In genomic region chr5:137375627-137376026, GRCm38 (mm10) we compare ENCODE assay signal across 8 mouse cellular contexts. TPM values are rescaled to one million over a fixed set of nuclear protein-coding genes. Genes with fewer than 3 reads are reported as not detected.
DNase-seq lines count a peak whose midpoint lies in the region; ATAC-seq and TF ChIP-seq lines count a peak whose summit lies in the region.

No protein-coding gene starts in this region.

- no peaks in the 10 kb centered on the region for H3K9me3 ChIP-seq in heart, postnatal 0 days (replicated peaks; ENCODE audit: control insufficient read depth, low read length)
- no peaks in the 10 kb centered on the region for H3K9me3 ChIP-seq in limb, embryonic 13.5 days

- TF ChIP-seq CTCF in heart, postnatal 0 days (IDR thresholded peaks at IDR 0.05; ENCODE audit: low read depth): no peak

- 13% methylated on average over 2 of the region's 2 CpGs for WGBS in heart, postnatal 0 days
- 43% methylated on average over 2 of the region's 2 CpGs for WGBS in limb, embryonic 13.5 days

- no peak for TF ChIP-seq EP300 in heart, postnatal 0 days (IDR thresholded peaks at IDR 0.05; ENCODE audit: low read depth)

- no peak overlapping the region for H3K4me2 ChIP-seq in heart, postnatal 0 days (ENCODE audit: low read depth, low read length)
- no peak overlapping the region for H3K4me2 ChIP-seq in limb, embryonic 13.5 days (replicated peaks)

- peaks cover 11% of the 10 kb centered on the region for H3K4me1 ChIP-seq in heart, postnatal 0 days (ENCODE audit: control insufficient read depth, insufficient read depth)
- H3K4me1 ChIP-seq in limb, embryonic 13.5 days: peaks cover 18% of the 10 kb centered on the region

- no peaks in the 10 kb centered on the region for H3K27me3 ChIP-seq in heart, postnatal 0 days (ENCODE audit: control insufficient read depth, insufficient read depth, low read length)
- no peaks in the 10 kb centered on the region for H3K27me3 ChIP-seq in limb, embryonic 13.5 days

- peak; percentile 21 for DNase-seq in embryo, embryonic 11 days
- no peak for DNase-seq in embryo, embryonic 10 days (ENCODE audit: low spot score)
- DNase-seq in ZHBTc4 (ENCODE audit: low read depth, low spot score): peak; percentile 35
- peak; percentile 84 for DNase-seq in heart, postnatal 0 days (ENCODE audit: low spot score)
- no peak for DNase-seq in layer of hippocampus, postnatal 14 days (ENCODE audit: low spot score in 2 of 2)
- no peak for DNase-seq in urinary bladder, postnatal 25 days (ENCODE audit: low spot score)
- no peak for DNase-seq in layer of hippocampus, postnatal 25 days (ENCODE audit: extremely low spot score in 1 of 2, low spot score in 1 of 2)

- H3K36me3 ChIP-seq in heart, postnatal 0 days (replicated peaks; ENCODE audit: control insufficient read depth, insufficient read depth, low read length): peaks cover 39% of the 10 kb centered on the region
- peaks cover 53% of the 10 kb centered on the region for H3K36me3 ChIP-seq in limb, embryonic 13.5 days

- peak; percentile 76 for ATAC-seq in heart, postnatal 0 days (ENCODE audit: insufficient read depth, low read depth)
- ATAC-seq in limb, embryonic 13.5 days (ENCODE audit: low FRiP score, low read depth): peak; percentile 28; the same call in 1 of the 2 replicates

- peak overlapping the region; percentile 76 for H3K27ac ChIP-seq in heart, postnatal 0 days (ENCODE audit: low read depth)
- H3K27ac ChIP-seq in limb, embryonic 13.5 days: peak overlapping the region; percentile 1; the same call in 1 of the 2 replicates

- no peak overlapping the region for H3K9ac ChIP-seq in heart, postnatal 0 days (replicated peaks; ENCODE audit: low read depth, low read length)
- H3K9ac ChIP-seq in limb, embryonic 13.5 days: no peak overlapping the region

- no peak overlapping the region for H3K4me3 ChIP-seq in heart, postnatal 0 days (ENCODE audit: low read depth, low read length)
- H3K4me3 ChIP-seq in limb, embryonic 13.5 days: no peak overlapping the region

RNA-seq across cellular contexts. Expression of gene Ephb4, which starts 25.7 kb away (rescaled TPM):
- 99.2 and 113 TPM in 2 replicates for total RNA-seq in heart, postnatal 0 days (2014; rRNA removed; ENCODE audit: low replicate concordance)
- 20.4 and 23.1 TPM in 2 replicates for polyA plus RNA-seq in heart, postnatal 0 days (2015; fragmentation: Nextera tagmentation; extraction: Ambion mirVana)
- polyA plus RNA-seq in limb, embryonic 13.5 days (2015; fragmentation: Nextera tagmentation; extraction: Ambion mirVana): 76.5 and 82.3 TPM in 2 replicates
- total RNA-seq in layer of hippocampus, postnatal 14 days (2021): 1 to 10 TPM; 5.8 to 6.6 TPM
- 1 to 10 TPM; 5.1 to 6.3 TPM for total RNA-seq in layer of hippocampus, postnatal 25 days (2021)

RNA-seq across cellular contexts. Expression of gene Slc12a9, which starts 42.2 kb away (rescaled TPM):
- 7.3 and 14.8 TPM in 2 replicates for total RNA-seq in heart, postnatal 0 days (2014; rRNA removed; ENCODE audit: low replicate concordance)
- 4.0 and 4.5 TPM in 2 replicates for polyA plus RNA-seq in heart, postnatal 0 days (2015; fragmentation: Nextera tagmentation; extraction: Ambion mirVana)
- polyA plus RNA-seq in limb, embryonic 13.5 days (2015; fragmentation: Nextera tagmentation; extraction: Ambion mirVana): 17.2 and 17.9 TPM in 2 replicates
- 10 to 100 TPM; 29.7 to 35.5 TPM for total RNA-seq in layer of hippocampus, postnatal 14 days (2021)
- total RNA-seq in layer of hippocampus, postnatal 25 days (2021): 10 to 100 TPM; 24.9 to 32.8 TPM

Comparison
In these comparisons a context has a peak if more than half of its experiments do, and no peak if none do; other contexts are left out.
1. DNase-seq: peak in embryo, embryonic 11 days (single experiment), ZHBTc4 (single experiment) and heart, postnatal 0 days (single experiment); none in embryo, embryonic 10 days (single experiment), layer of hippocampus, postnatal 14 days (0 of 2), urinary bladder, postnatal 25 days (single experiment) and layer of hippocampus, postnatal 25 days (0 of 2).
2. RNA of gene Ephb4, which starts 25.7 kb away (total RNA-seq): 99.2 to 113 TPM in heart, postnatal 0 days; 5.8 to 6.6 TPM in layer of hippocampus, postnatal 14 days and 5.1 to 6.3 TPM in layer of hippocampus, postnatal 25 days; every median in the first group is over 10 times any median in the second.